9 mouse cellular contexts compared by ENCODE assay signal in genomic region chr11:64436412-64436727, GRCm38 (mm10). TPM values are rescaled to one million over a fixed set of nuclear protein-coding genes. Genes with fewer than 3 reads are reported as not detected.
A peak's percentile ranks its signal among the peaks of the same experiment; 100 is the strongest.
DNase-seq lines count a peak whose midpoint lies in the region; ATAC-seq and TF ChIP-seq lines count a peak whose summit lies in the region.
"Had no signal": no experiment of that assay in that cellular context is flagged by ENCODE, and none has a peak within 500 bp of the region (broad histone marks: within the 10 kb centered on the region; RNA-seq: fewer than 3 reads in every experiment).

Gene F930015N05Rik (minus strand): TSS chr11:64436653.

- H3K4me3 ChIP-seq in liver, adult 2 months (ENCODE audit: insufficient read depth, low read depth, low read length) = peak within 1 kb of the TSS; percentile 54
- H3K4me3 ChIP-seq in embryonic fibroblast, embryonic 13.5 days (ENCODE audit: insufficient read depth, low read length) = peak within 1 kb of the TSS; percentile 48
- peak within 1 kb of the TSS; percentile 63 for H3K4me3 ChIP-seq in hindbrain, embryonic 16.5 days (ENCODE audit: low read length)
- H3K4me3 ChIP-seq in midbrain, postnatal 0 days (ENCODE audit: low read depth, low read length) = peak within 1 kb of the TSS; percentile 60

- 2% methylated on average over 24 of the region's 24 CpGs for WGBS in liver, adult 2 months
- under 1% methylated on average over 23 of the region's 24 CpGs for WGBS in hindbrain, embryonic 16.5 days
- WGBS in midbrain, postnatal 0 days = 0% methylated on average over 23 of the region's 24 CpGs

- H3K79me2 ChIP-seq in liver, adult 2 months (ENCODE audit: control insufficient read depth, insufficient read depth, low read length) = no peaks in the 10 kb centered on the region

- peak within 1 kb of the TSS; percentile 64 for H3K9ac ChIP-seq in liver, adult 2 months (ENCODE audit: low read depth, low read length)
- peak within 1 kb of the TSS; percentile 75 for H3K9ac ChIP-seq in hindbrain, embryonic 16.5 days (ENCODE audit: low read depth, low read length)
- H3K9ac ChIP-seq in midbrain, postnatal 0 days (replicated peaks; ENCODE audit: low read length, poor library complexity, severe bottlenecking) = peak within 1 kb of the TSS; percentile 65

- ATAC-seq in hindbrain, embryonic 16.5 days = peak; percentile 7; the same call in 1 of the 2 replicates
- no peak for ATAC-seq in midbrain, postnatal 0 days (ENCODE audit: low FRiP score)

- no peaks in the 10 kb centered on the region for H3K9me3 ChIP-seq in hindbrain, embryonic 16.5 days (ENCODE audit: control insufficient read depth, low read length)
- H3K9me3 ChIP-seq in midbrain, postnatal 0 days (ENCODE audit: low read length) = no peaks in the 10 kb centered on the region

- no peak for TF ChIP-seq POLR2A in liver, adult 2 months (IDR thresholded peaks at IDR 0.05; ENCODE audit: extremely low read depth, insufficient read depth, low read length)
- no peak for TF ChIP-seq POLR2A in embryonic fibroblast, embryonic 13.5 days (IDR thresholded peaks at IDR 0.05; ENCODE audit: low read depth, low read length)

- H3K27me3 ChIP-seq in liver, adult 2 months (ENCODE audit: control insufficient read depth, insufficient read depth, low read length) = peaks cover 9% of the 10 kb centered on the region
- H3K27me3 ChIP-seq in hindbrain, embryonic 16.5 days (replicated peaks; ENCODE audit: control insufficient read depth, insufficient read depth, low read length) = peaks cover 10% of the 10 kb centered on the region
- peaks cover 3% of the 10 kb centered on the region; the same call in 1 of the 2 replicates for H3K27me3 ChIP-seq in midbrain, postnatal 0 days (ENCODE audit: insufficient read depth, low read length)

- H3K27ac ChIP-seq in liver, adult 2 months (replicated peaks; ENCODE audit: insufficient read depth, low read depth, low read length) = peak within 1 kb of the TSS; percentile 22; the same call in 1 of the 2 replicates
- H3K27ac ChIP-seq in embryonic fibroblast, embryonic 13.5 days (ENCODE audit: insufficient read depth, low read length) = peak within 1 kb of the TSS; percentile 9; the same call in 1 of the 2 replicates
- H3K27ac ChIP-seq in hindbrain, embryonic 16.5 days (ENCODE audit: low read depth, low read length) = peak within 1 kb of the TSS; percentile 59
- peak within 1 kb of the TSS; percentile 44; the same call in 1 of the 2 replicates for H3K27ac ChIP-seq in midbrain, postnatal 0 days (ENCODE audit: low read depth, low read length)

- H3K4me1 ChIP-seq in liver, adult 2 months (ENCODE audit: control insufficient read depth, insufficient read depth, low read length) = no peaks in the 10 kb centered on the region
- H3K4me1 ChIP-seq in embryonic fibroblast, embryonic 13.5 days (ENCODE audit: control insufficient read depth, insufficient read depth, low read length) = no peaks in the 10 kb centered on the region
- H3K4me1 ChIP-seq in hindbrain, embryonic 16.5 days (ENCODE audit: control insufficient read depth, insufficient read depth, low read depth, low read length) = peaks cover 18% of the 10 kb centered on the region
- peaks cover 3% of the 10 kb centered on the region; the same call in 1 of the 2 replicates for H3K4me1 ChIP-seq in midbrain, postnatal 0 days (ENCODE audit: insufficient read depth, low read length)

- H3K4me2 ChIP-seq in hindbrain, embryonic 16.5 days (ENCODE audit: low read length) = peak within 1 kb of the TSS; percentile 99
- H3K4me2 ChIP-seq in midbrain, postnatal 0 days (ENCODE audit: low read depth, low read length, poor library complexity, severe bottlenecking) = peak within 1 kb of the TSS; percentile 98

- no peak for DNase-seq in liver, adult 2 months (ENCODE audit: extremely low read depth, low read depth, low spot score)
- DNase-seq in liver = no peak
- no peak for DNase-seq in midbrain, postnatal 0 days (ENCODE audit: low spot score)
- DNase-seq in urinary bladder, postnatal 36 days (ENCODE audit: low spot score in 2 of 2) = no peak
- no peak for DNase-seq in cerebellum, postnatal 4 days (ENCODE audit: low spot score in 2 of 2)
- no peak for DNase-seq in layer of hippocampus, adult 8-10 months (ENCODE audit: low spot score in 2 of 2)

- no peaks in the 10 kb centered on the region for H3K36me3 ChIP-seq in liver, adult 2 months (ENCODE audit: control insufficient read depth, insufficient read depth, low read length)
- no peaks in the 10 kb centered on the region for H3K36me3 ChIP-seq in hindbrain, embryonic 16.5 days (ENCODE audit: control insufficient read depth, insufficient read depth, low read length)
- H3K36me3 ChIP-seq in midbrain, postnatal 0 days (ENCODE audit: insufficient read depth, low read length) = no peaks in the 10 kb centered on the region

- TF ChIP-seq CTCF in liver, adult 2 months (IDR thresholded peaks at IDR 0.05; ENCODE audit: low read depth, low read length) = no peak
- no peak for TF ChIP-seq CTCF in embryonic fibroblast, embryonic 13.5 days (IDR thresholded peaks at IDR 0.05; ENCODE audit: borderline replicate concordance, insufficient read depth, low read length)
- no peak for TF ChIP-seq CTCF in midbrain, postnatal 0 days (IDR thresholded peaks at IDR 0.05)

RNA-seq across cellular contexts. Expression of gene F930015N05Rik, which starts in this region (rescaled TPM):
- total RNA-seq in liver, adult 2 months (2014; rRNA removed) = 0.07 TPM in 1 of 2 replicates, not detected in the other
- polyA plus RNA-seq in liver, adult 2 months (2012; rRNA removed) = 0.07 TPM in 1 of 2 replicates, not detected in the other
- not detected in 2 replicates for polyA plus RNA-seq in embryonic fibroblast, embryonic 13.5 days (2011; ENCODE audit: insufficient read length, low read depth, missing spikeins)
- polyA plus RNA-seq in hindbrain, embryonic 16.5 days (2015; fragmentation: Nextera tagmentation; extraction: Ambion mirVana) = 1.3 and 1.4 TPM in 2 replicates
- 0.61 and 2.4 TPM in 2 replicates for total RNA-seq in midbrain, postnatal 0 days (2014; rRNA removed)
- polyA plus RNA-seq in midbrain, postnatal 0 days (2015; fragmentation: Nextera tagmentation; extraction: Ambion mirVana) = 1.6 and 1.7 TPM in 2 replicates
- 1 to 10 TPM in 1 of 4 experiments, under 1 TPM in 3; 0.29 to 1.0 (median 0.64) TPM for total RNA-seq in layer of hippocampus, adult 8-10 months (2022)
- total RNA-seq: hematopoietic stem cell, adult 5-6 weeks had no signal

Comparison
In these comparisons a context has a peak if more than half of its experiments do, and no peak if none do; other contexts are left out.
1. H3K27ac ChIP-seq: peak in every context shown above with its lines; median percentile 59 in hindbrain, embryonic 16.5 days; 44 in midbrain, postnatal 0 days; 22 in liver, adult 2 months; 9 in embryonic fibroblast, embryonic 13.5 days.